Comparison of ENCODE assay signal across 51 mouse cellular contexts in the genomic region with DNA sequence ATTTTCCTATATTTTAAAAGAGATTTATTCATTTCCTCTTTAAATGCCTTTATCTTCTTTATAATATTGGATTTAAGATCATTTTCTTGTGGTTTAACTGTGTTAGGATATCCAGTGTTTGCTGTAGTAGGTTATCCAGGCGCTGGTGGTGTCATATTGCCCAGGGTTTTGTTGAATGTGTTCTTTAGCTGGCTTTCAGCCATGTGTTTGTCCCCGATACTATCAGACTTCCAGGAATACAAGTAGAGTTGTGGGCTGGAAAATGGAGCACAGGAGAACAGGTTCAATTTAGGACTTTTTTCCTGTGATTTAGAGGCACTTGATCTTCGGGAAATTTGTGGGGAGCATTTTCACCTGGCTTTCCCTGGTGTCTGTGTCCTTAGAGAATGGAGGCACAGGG. TPM values are rescaled to one million over a fixed set of nuclear protein-coding genes. Genes with fewer than 3 reads are reported as not detected.
"Had no signal": no experiment of that assay in that cellular context is flagged by ENCODE, and none has a peak within 500 bp of the region (broad histone marks: within the 10 kb centered on the region; RNA-seq: fewer than 3 reads in every experiment).

No protein-coding gene starts in this region.

- H3K27ac ChIP-seq: heart, embryonic 10.5 days; heart, embryonic 13.5 days; heart, embryonic 15.5 days; hindbrain, embryonic 10.5 days; hindbrain, embryonic 12.5 days; hindbrain, embryonic 13.5 days; hindbrain, embryonic 14.5 days; hindbrain, embryonic 15.5 days; hindbrain, postnatal 0 days; intestine, embryonic 15.5 days; kidney, embryonic 15.5 days; kidney, postnatal 0 days; layer of hippocampus, adult 2 months had no signal

- H3K36me3 ChIP-seq: heart, embryonic 10.5 days; heart, embryonic 12.5 days; heart, embryonic 13.5 days; heart, embryonic 15.5 days; hindbrain, embryonic 10.5 days; hindbrain, embryonic 12.5 days; hindbrain, embryonic 13.5 days; hindbrain, embryonic 15.5 days; intestine, embryonic 15.5 days; kidney, embryonic 15.5 days had no signal

- H3K4me1 ChIP-seq: heart, embryonic 10.5 days; heart, embryonic 12.5 days; heart, embryonic 13.5 days; heart, embryonic 15.5 days; hindbrain, embryonic 10.5 days; hindbrain, embryonic 12.5 days; hindbrain, embryonic 13.5 days; hindbrain, embryonic 15.5 days; intestine, embryonic 15.5 days; kidney, embryonic 15.5 days had no signal

- H3K9ac ChIP-seq: heart, embryonic 12.5 days; heart, embryonic 13.5 days; heart, embryonic 15.5 days; hindbrain, embryonic 12.5 days; hindbrain, embryonic 13.5 days; hindbrain, embryonic 14.5 days; hindbrain, embryonic 15.5 days; intestine, embryonic 15.5 days; kidney, embryonic 15.5 days had no signal

- DNase-seq: heart, postnatal 10 days; heart, postnatal 14 days; heart, postnatal 36 days; heart, postnatal 4 days; kidney, adult 11 months; kidney, adult 18-20 months; kidney, adult 2 months; kidney, adult 8-10 months; kidney, adult 9 months; kidney, postnatal 10 days; kidney, postnatal 14 days; kidney, postnatal 25 days; kidney, postnatal 36 days; kidney, postnatal 4 days; layer of hippocampus, adult 9-11 months; layer of hippocampus, postnatal 36 days had no signal

- H3K4me2 ChIP-seq: heart, embryonic 11.5 days; heart, embryonic 12.5 days; heart, embryonic 13.5 days; heart, embryonic 15.5 days; hindbrain, embryonic 12.5 days; hindbrain, embryonic 13.5 days; hindbrain, embryonic 14.5 days; hindbrain, embryonic 15.5 days; intestine, embryonic 15.5 days; kidney, embryonic 15.5 days had no signal

- H3K4me3 ChIP-seq: heart, embryonic 10.5 days; heart, embryonic 12.5 days; heart, embryonic 13.5 days; heart, embryonic 15.5 days; hindbrain, embryonic 10.5 days; hindbrain, embryonic 12.5 days; hindbrain, embryonic 13.5 days; hindbrain, embryonic 15.5 days; intestine, embryonic 15.5 days; kidney, embryonic 15.5 days; layer of hippocampus, adult 2 months had no signal

- H3K27me3 ChIP-seq: heart, embryonic 12.5 days; heart, embryonic 13.5 days; heart, embryonic 15.5 days; hindbrain, embryonic 12.5 days; hindbrain, embryonic 13.5 days; hindbrain, embryonic 15.5 days; intestine, embryonic 15.5 days; kidney, embryonic 15.5 days had no signal

- ATAC-seq: hindbrain, embryonic 16.5 days; hindbrain, postnatal 0 days; inflammation-experienced regulatory T-cells, adult 6 months; intestine, embryonic 15.5 days; intestine, embryonic 16.5 days; intestine, postnatal 0 days had no signal

- H3K9me3 ChIP-seq: heart, embryonic 15.5 days; intestine, embryonic 15.5 days had no signal

RNA-seq across cellular contexts. Expression of a gene that starts 19.8 kb away (rescaled TPM):
- total RNA-seq: heart, adult 8-10 months; heart, postnatal 10 days; heart, postnatal 14 days; heart, postnatal 25 days; heart, postnatal 36 days; heart, postnatal 4 days; hematopoietic stem cell, adult 5-6 weeks; hindbrain, postnatal 0 days; layer of hippocampus, adult 18-20 months; layer of hippocampus, adult 2 months; layer of hippocampus, adult 8-10 months; layer of hippocampus, postnatal 10 days; layer of hippocampus, postnatal 14 days; layer of hippocampus, postnatal 25 days; layer of hippocampus, postnatal 36 days had no signal
- polyA plus RNA-seq: heart, embryonic 10.5 days; heart, embryonic 11.5 days; heart, embryonic 12.5 days; heart, embryonic 13.5 days; heart, embryonic 14.5 days; heart, embryonic 15.5 days; heart, embryonic 16.5 days; heart, postnatal 0 days; hindbrain, embryonic 10.5 days; hindbrain, embryonic 11.5 days; hindbrain, embryonic 12.5 days; hindbrain, embryonic 13.5 days; hindbrain, embryonic 14.5 days; hindbrain, embryonic 15.5 days; hindbrain, embryonic 16.5 days; hindbrain, postnatal 0 days; inflammation-experienced regulatory T-cells, adult 6 months; intestine, embryonic 14.5 days; intestine, embryonic 15.5 days; intestine, embryonic 16.5 days; intestine, postnatal 0 days; kidney, adult 2 months; kidney, embryonic 14.5 days; kidney, embryonic 15.5 days; kidney, embryonic 16.5 days; kidney, postnatal 0 days; large intestine, adult 2 months had no signal
